Mouse (Mus musculus) liver, adult (tissue): ENCODE results near the gene Zfp263.

Source experiments
- GATA4 ChIP-seq: IDR thresholded peaks from 2 replicates; pipeline ENCODE4 v1.6.1; 2014; ENCODE audit warnings: mild to moderate bottlenecking, low read length; ENCODE audit not compliant: insufficient replicate concordance

Zfp263 gene

GRCm38 (mm10) chr16:3743503-3744185 is at the start of gene Zfp263:
Gene Zfp263 (plus strand): TSS chr16:3744093.
- no peak for TF ChIP-seq GATA4

GRCm38 (mm10) chr16:3699281-3699680 is 44.6 kb upstream of the Zfp263 start:
- TF ChIP-seq GATA4 = no peak

- TF ChIP-seq GATA4 = no peak
These were observed 43.0 kb upstream of the Zfp263 start for GRCm38 (mm10) chr16:3700893-3701292.

- TF ChIP-seq GATA4 = no peak
These were observed 37.2 kb upstream of the Zfp263 start for GRCm38 (mm10) chr16:3706680-3707079.

- TF ChIP-seq GATA4 = no peak
These were observed 29.2 kb upstream of the Zfp263 start for GRCm38 (mm10) chr16:3714731-3715130.

GRCm38 (mm10) chr16:3717980-3718379 is 25.9 kb upstream of the Zfp263 start, which contains the start of gene Mefv:
Gene Mefv (minus strand): TSS chr16:3718097.
- no peak for TF ChIP-seq GATA4

GRCm38 (mm10) chr16:3723231-3723630 is 20.7 kb upstream of the Zfp263 start:
- TF ChIP-seq GATA4 = no peak

- TF ChIP-seq GATA4 = no peak
These were observed 15.7 kb upstream of the Zfp263 start for GRCm38 (mm10) chr16:3727980-3728720.

- no peak for TF ChIP-seq GATA4
These were observed 11.3 kb upstream of the Zfp263 start for GRCm38 (mm10) chr16:3732612-3733011.

GRCm38 (mm10) chr16:3733198-3733732 is 10.6 kb upstream of the Zfp263 start:
- no peak for TF ChIP-seq GATA4

GRCm38 (mm10) chr16:3742466-3742865 is 1.4 kb upstream of the Zfp263 start:
- TF ChIP-seq GATA4 = no peak

GRCm38 (mm10) chr16:3744186-3744700 is 350 bp downstream of the Zfp263 start:
- no peak for TF ChIP-seq GATA4

- no peak for TF ChIP-seq GATA4
These were observed 1.8 kb downstream of the Zfp263 start for GRCm38 (mm10) chr16:3745656-3746055.

GRCm38 (mm10) chr16:3748976-3749375 is 5.1 kb downstream of the Zfp263 start:
- no peak for TF ChIP-seq GATA4

- no peak for TF ChIP-seq GATA4
These were observed 27.7 kb downstream of the Zfp263 start for GRCm38 (mm10) chr16:3771603-3772002.

GRCm38 (mm10) chr16:3776365-3776764 is 32.5 kb downstream of the Zfp263 start:
- no peak for TF ChIP-seq GATA4
